Mouse (Mus musculus) stomach, embryonic 14.5 days (tissue): ENCODE measurements around the gene Arpc5. TPM values are rescaled to one million over a fixed set of nuclear protein-coding genes. Genes with fewer than 3 reads are reported as not detected.

Experiments
- ATAC-seq: fragments of 200-750 bp; cut with Nextera tagmentation; 2 replicates; pipeline ENCODE4 v1.8.0; 2017; ENCODE audit warnings: low read depth, moderate TSS enrichment; ENCODE audit not compliant: insufficient number of reproducible peaks, insufficient read depth, low FRiP score
- H3K27ac ChIP-seq: fragments of 300-500 bp; sonication (generic); 2 replicates; pipeline ENCODE4 v1.5.1; 2014; ENCODE audit warnings: mild to moderate bottlenecking, low read length, moderate library complexity, mixed read lengths
- H3K27me3 ChIP-seq: fragments of 300-500 bp; sonication (generic); 2 replicates; pipeline ENCODE4 v1.6.1; 2014; ENCODE audit warnings: low read length, control low read depth, mixed read lengths; ENCODE audit not compliant: control insufficient read depth, insufficient read depth
- H3K36me3 ChIP-seq: fragments of 300-500 bp; sonication (generic); 2 replicates; pipeline ENCODE4 v1.6.1; 2014; ENCODE audit warnings: mild to moderate bottlenecking, control low read depth, low read length, moderate library complexity, mixed read lengths; ENCODE audit not compliant: control insufficient read depth, insufficient read depth
- H3K4me1 ChIP-seq: fragments of 300-500 bp; sonication (generic); 2 replicates; pipeline ENCODE4 v1.6.1; 2014; ENCODE audit warnings: low read length, control low read depth, mixed read lengths; ENCODE audit not compliant: control insufficient read depth, insufficient read depth
- H3K4me2 ChIP-seq: fragments of 300-500 bp; sonication (generic); replicated peaks from 2 replicates; pipeline ENCODE4 v1.6.1; 2014; ENCODE audit warnings: low read depth, low read length, control low read depth
- H3K4me3 ChIP-seq: fragments of 300-500 bp; sonication (generic); 2 replicates; pipeline ENCODE4 v1.5.1; 2014; ENCODE audit warnings: low read depth, low read length, control low read depth
- H3K9ac ChIP-seq: fragments of 300-500 bp; sonication (generic); replicated peaks from 2 replicates; pipeline ENCODE4 v1.6.1; 2014; ENCODE audit warnings: low read depth, mild to moderate bottlenecking, control low read depth, low read length, moderate library complexity, mixed read lengths
- H3K9me3 ChIP-seq: fragments of 300-500 bp; sonication (generic); 2 replicates; pipeline ENCODE4 v1.6.1; 2016; ENCODE audit warnings: low read depth, low read length, control low read depth; ENCODE audit not compliant: control insufficient read depth
- WGBS: fragments of 180-500 bp; shearing (Covaris S2); extraction: QIAGEN DNeasy Blood & Tissue Kit; methylation state at CpG from one replicate; pipeline ENCODE4 v1.1.7; 2014; 5-methylcytosine and 5-hydroxymethylcytosine counted together
- polyA plus RNA-seq: library from polyadenylated mRNA; unstranded; fragments of >200 nt; fragmentation: Nextera tagmentation; extraction: Ambion mirVana; gene quantifications from 2 replicates; pipeline ENCODE4 v1.2.1, GENCODE M21; 2014

Arpc5 gene
- polyA plus RNA-seq, 1 experiment from 2014 or later, result 340 TPM

DNA sequence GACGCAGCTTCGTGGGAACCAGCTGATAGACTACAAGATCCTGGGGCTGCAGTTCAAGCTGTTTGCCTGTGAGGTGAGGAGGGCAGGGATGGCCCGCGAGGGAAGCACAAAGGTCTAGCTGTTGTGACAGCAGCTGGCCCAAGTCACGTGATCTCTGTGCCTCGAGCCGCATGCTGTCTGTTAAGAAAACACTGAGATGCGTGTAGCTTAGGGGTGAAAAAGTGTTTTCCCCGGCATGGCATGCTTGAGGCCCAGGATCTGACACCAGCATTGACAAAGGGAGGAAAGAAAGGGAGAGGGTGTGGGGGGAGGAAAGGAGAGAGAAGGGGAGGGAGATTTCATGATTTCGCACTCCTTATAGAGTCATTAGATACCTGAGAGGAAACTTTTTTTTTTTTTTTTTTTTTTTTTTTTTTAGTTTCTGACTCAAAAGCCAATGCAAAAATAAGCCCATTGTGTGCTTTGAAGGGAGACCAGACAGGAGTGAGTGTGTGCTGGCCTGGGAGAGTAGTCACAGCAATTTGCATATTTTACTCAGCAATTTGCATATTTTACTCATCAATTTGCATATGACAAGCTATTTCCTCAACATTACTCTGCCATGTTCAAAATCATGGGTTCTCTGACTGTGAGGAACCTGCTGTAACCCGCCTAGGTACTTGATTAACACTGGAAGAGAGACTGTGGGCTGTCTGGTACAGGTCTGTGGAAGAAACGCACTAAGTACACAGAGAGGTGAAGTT, 50.9 kb downstream of the Arpc5 start:
- no peaks in the 10 kb centered on the region for H3K36me3 ChIP-seq
- no peak overlapping the region for H3K9ac ChIP-seq
- H3K4me3 ChIP-seq, result no peak overlapping the region
- H3K4me1 ChIP-seq, result peaks cover 12% of the 10 kb centered on the region; the same call in 1 of the 2 replicates
- H3K27ac ChIP-seq, result no peak overlapping the region
- no peaks in the 10 kb centered on the region for H3K27me3 ChIP-seq
- WGBS, result 31% methylated on average over 12 of the region's 12 CpGs
- H3K4me2 ChIP-seq, result no peak overlapping the region
- no peak for ATAC-seq
- no peaks in the 10 kb centered on the region for H3K9me3 ChIP-seq

- Histone ChIP-seq H3K36me3 (no peaks in the 10 kb centered on the region), H3K27ac (no peak overlapping the region), H3K9ac (no peak overlapping the region), H3K4me2 (no peak overlapping the region), H3K9me3 (no peaks in the 10 kb centered on the region), H3K27me3 (no peaks in the 10 kb centered on the region), H3K4me1 (peaks cover 12% of the 10 kb centered on the region; the same call in 1 of the 2 replicates), H3K4me3 (no peak overlapping the region)
- no peak for ATAC-seq
- 60% methylated on average over 10 of the region's 10 CpGs for WGBS
These were observed 51.5 kb downstream of the Arpc5 start for GRCm38 (mm10) chr1:152817794-152818193.

DNA sequence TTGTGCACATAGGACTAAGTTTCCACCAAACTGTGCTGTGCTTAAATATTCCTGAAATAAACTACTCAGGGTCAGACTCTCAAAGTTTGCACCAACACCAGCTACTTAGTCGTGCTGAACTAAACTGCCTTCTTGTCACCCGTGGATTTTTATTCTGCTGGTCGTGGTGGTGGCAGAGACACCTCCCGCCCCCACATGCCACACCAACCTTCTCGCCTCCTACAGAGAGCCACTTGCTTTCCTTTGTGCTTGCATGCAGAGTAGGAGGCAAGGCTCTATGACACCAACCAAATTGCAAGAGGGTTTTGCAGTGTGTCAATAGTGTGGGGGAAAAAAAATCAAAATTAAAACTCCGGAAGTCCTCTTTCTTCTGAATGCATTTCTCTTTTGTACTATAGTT, 53.2 kb downstream of the Arpc5 start:
- H3K4me1 ChIP-seq, result peaks cover 12% of the 10 kb centered on the region; the same call in 1 of the 2 replicates
- ATAC-seq, result no peak
- H3K9ac ChIP-seq, result no peak overlapping the region
- H3K4me2 ChIP-seq, result no peak overlapping the region
- no peak overlapping the region for H3K4me3 ChIP-seq
- H3K36me3 ChIP-seq, result no peaks in the 10 kb centered on the region
- no peaks in the 10 kb centered on the region for H3K27me3 ChIP-seq
- no peak overlapping the region for H3K27ac ChIP-seq
- WGBS, result 76% methylated on average over 6 of the region's 6 CpGs
- no peaks in the 10 kb centered on the region for H3K9me3 ChIP-seq

DNA sequence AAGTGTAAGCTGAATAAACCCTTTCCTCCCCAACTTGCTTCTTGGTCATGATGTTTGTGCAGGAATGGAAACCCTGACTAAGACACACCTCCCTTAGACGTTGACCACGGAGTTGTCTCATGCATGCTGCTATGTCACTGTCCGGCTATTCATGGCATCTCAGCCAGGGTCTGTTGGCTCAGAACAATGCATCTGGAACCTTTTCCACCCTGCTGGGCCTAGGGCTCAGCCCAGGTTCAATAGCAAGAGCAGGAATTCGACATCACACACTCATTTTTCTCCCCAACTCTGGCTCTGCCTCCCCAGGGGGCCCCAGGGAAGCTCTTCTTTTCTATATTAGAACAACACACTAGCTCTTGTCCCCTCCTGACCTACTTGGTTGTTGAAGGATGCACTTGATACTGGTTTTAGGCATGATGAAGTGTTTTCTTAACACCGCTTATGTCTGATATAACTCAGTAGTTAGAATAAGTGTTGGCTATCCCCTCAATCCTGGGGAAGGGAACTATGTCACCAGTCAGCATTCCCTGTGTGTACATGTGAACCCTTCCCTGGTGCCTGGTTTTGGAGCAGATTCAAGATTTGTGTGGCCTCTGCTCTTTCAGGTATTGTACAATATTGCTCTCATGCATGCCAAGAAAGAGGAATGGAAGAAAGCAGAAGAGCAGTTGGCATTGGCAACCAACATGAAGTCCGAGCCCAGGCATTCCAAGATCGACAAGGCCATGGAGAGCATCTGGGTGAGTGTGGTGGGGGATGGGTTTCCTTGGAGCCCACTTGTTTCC, 54.8 kb downstream of the Arpc5 start:
- no peak overlapping the region for H3K9ac ChIP-seq
- H3K4me1 ChIP-seq, result peaks cover 4% of the 10 kb centered on the region; the same call in 1 of the 2 replicates
- 79% methylated on average over 7 of the region's 7 CpGs for WGBS
- H3K36me3 ChIP-seq, result no peaks in the 10 kb centered on the region
- no peak overlapping the region for H3K27ac ChIP-seq
- H3K27me3 ChIP-seq, result no peaks in the 10 kb centered on the region
- no peak overlapping the region for H3K4me2 ChIP-seq
- ATAC-seq, result no peak
- H3K4me3 ChIP-seq, result no peak overlapping the region
- H3K9me3 ChIP-seq, result no peaks in the 10 kb centered on the region

GRCm38 (mm10) chr1:152821746-152822145, 55.4 kb downstream of the Arpc5 start:
- no peak for ATAC-seq
- no peaks in the 10 kb centered on the region for H3K9me3 ChIP-seq
- H3K4me1 ChIP-seq, result peaks cover 4% of the 10 kb centered on the region; the same call in 1 of the 2 replicates
- H3K4me2 ChIP-seq, result no peak overlapping the region
- 85% methylated on average over 4 of the region's 4 CpGs for WGBS
- H3K9ac ChIP-seq, result no peak overlapping the region
- H3K27me3 ChIP-seq, result no peaks in the 10 kb centered on the region
- H3K27ac ChIP-seq, result no peak overlapping the region
- no peak overlapping the region for H3K4me3 ChIP-seq
- no peaks in the 10 kb centered on the region for H3K36me3 ChIP-seq

DNA sequence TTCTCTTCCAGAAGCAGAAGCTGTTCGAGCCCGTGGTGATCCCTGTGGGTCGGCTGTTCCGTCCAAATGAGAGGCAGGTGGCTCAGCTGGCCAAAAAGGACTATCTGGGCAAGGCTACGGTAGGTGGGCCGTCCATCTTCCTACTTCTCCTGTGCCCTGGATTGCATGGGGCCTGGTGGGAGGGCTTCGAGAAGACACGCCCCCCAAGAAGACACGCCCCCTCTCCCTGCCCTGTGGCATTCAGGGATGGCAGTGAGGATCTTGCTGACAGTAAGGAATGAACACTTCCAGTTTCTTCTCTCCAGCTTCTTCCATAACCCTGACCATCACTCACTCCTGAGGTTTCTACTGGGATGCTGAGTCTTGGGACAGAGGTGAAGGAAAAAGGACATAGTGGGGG, 57.9 kb downstream of the Arpc5 start:
- 74% methylated on average over 9 of the region's 9 CpGs for WGBS
- no peaks in the 10 kb centered on the region for H3K27me3 ChIP-seq
- no peaks in the 10 kb centered on the region for H3K36me3 ChIP-seq
- H3K9me3 ChIP-seq, result no peaks in the 10 kb centered on the region
- H3K9ac ChIP-seq, result no peak overlapping the region
- no peak overlapping the region for H3K27ac ChIP-seq
- H3K4me1 ChIP-seq, result no peaks in the 10 kb centered on the region
- H3K4me2 ChIP-seq, result no peak overlapping the region
- ATAC-seq, result no peak
- no peak overlapping the region for H3K4me3 ChIP-seq

Other genes with a start within 250 kb of the Arpc5 start
- not detected in 2 replicates for gene Apobec4, start 16.0 kb upstream of the Arpc5 start, polyA plus RNA-seq
- gene Rgl1, start 191 bp upstream of the Arpc5 start, polyA plus RNA-seq, result 60.4 and 61.2 TPM in 2 replicates
- 3.7 and 5.4 TPM in 2 replicates for gene Ncf2, start 33.7 kb downstream of the Arpc5 start, polyA plus RNA-seq
- 37.6 and 37.7 TPM in 2 replicates for gene Smg7, start 136.1 kb downstream of the Arpc5 start, polyA plus RNA-seq
- gene Nmnat2, start 188.5 kb downstream of the Arpc5 start, polyA plus RNA-seq, result 3.0 and 3.8 TPM in 2 replicates